Mouse (Mus musculus) neural tube, embryonic 11.5 days (tissue): ENCODE measurements around the gene Slc24a2. TPM values are rescaled to one million over a fixed set of nuclear protein-coding genes. Genes with fewer than 3 reads are reported as not detected.

Experiments
- ATAC-seq: fragments of 200-750 bp; cut with Nextera tagmentation; 2 replicates; pipeline ENCODE4 v1.8.0; 2017; ENCODE audit warnings: moderate number of reproducible peaks, mild to moderate bottlenecking, moderate TSS enrichment, moderate library complexity; ENCODE audit not compliant: insufficient read depth, low FRiP score, low TSS enrichment
- DNase-seq: peaks from one replicate; pipeline ENCODE4 v3.0.0-alpha.2; 2015; ENCODE audit warnings: low spot score
- H3K27ac ChIP-seq: fragments of 300-500 bp; sonication (generic); 2 replicates; pipeline ENCODE4 v1.5.1; 2014; ENCODE audit warnings: low read depth, mild to moderate bottlenecking, low read length
- H3K27me3 ChIP-seq: fragments of 300-500 bp; sonication (generic); 2 replicates; pipeline ENCODE4 v1.6.1; 2014; ENCODE audit warnings: mild to moderate bottlenecking, low read length, mixed read lengths; ENCODE audit not compliant: control insufficient read depth, insufficient read depth
- H3K36me3 ChIP-seq: fragments of 300-500 bp; sonication (generic); 2 replicates; pipeline ENCODE4 v1.6.1; 2014; ENCODE audit warnings: mild to moderate bottlenecking, low read length, moderate library complexity, mixed read lengths; ENCODE audit not compliant: control insufficient read depth, insufficient read depth
- H3K4me1 ChIP-seq: fragments of 300-500 bp; sonication (generic); 2 replicates; pipeline ENCODE4 v1.6.1; 2014; ENCODE audit warnings: low read length, mixed read lengths; ENCODE audit not compliant: control insufficient read depth, insufficient read depth
- H3K4me2 ChIP-seq: fragments of 300-500 bp; sonication (generic); 2 replicates; pipeline ENCODE4 v1.6.1; 2014; ENCODE audit warnings: low read depth, mild to moderate bottlenecking, moderate library complexity
- H3K4me3 ChIP-seq: fragments of 300-500 bp; sonication (generic); 2 replicates; pipeline ENCODE4 v1.5.1; 2014; ENCODE audit warnings: low read depth, low read length
- H3K9ac ChIP-seq: fragments of 300-500 bp; sonication (generic); 2 replicates; pipeline ENCODE4 v1.6.1; 2014; ENCODE audit warnings: mild to moderate bottlenecking, low read length
- H3K9me3 ChIP-seq: fragments of 300-500 bp; sonication (generic); 2 replicates; pipeline ENCODE4 v1.6.1; 2016; ENCODE audit warnings: low read length; ENCODE audit not compliant: control insufficient read depth
- WGBS: fragments of 180-500 bp; shearing (Covaris S2); extraction: QIAGEN DNeasy Blood & Tissue Kit; methylation state at CpG from one replicate; pipeline ENCODE4 v1.1.7; 2014; 5-methylcytosine and 5-hydroxymethylcytosine counted together
- polyA plus RNA-seq: library from polyadenylated mRNA; unstranded; fragments of >200 nt; fragmentation: Nextera tagmentation; extraction: Ambion mirVana; gene quantifications from 2 replicates; pipeline ENCODE4 v1.2.1, GENCODE M21; 2014

Gene Slc24a2
- polyA plus RNA-seq, 1 experiment from 2014 or later, result 0.99 TPM

DNA sequence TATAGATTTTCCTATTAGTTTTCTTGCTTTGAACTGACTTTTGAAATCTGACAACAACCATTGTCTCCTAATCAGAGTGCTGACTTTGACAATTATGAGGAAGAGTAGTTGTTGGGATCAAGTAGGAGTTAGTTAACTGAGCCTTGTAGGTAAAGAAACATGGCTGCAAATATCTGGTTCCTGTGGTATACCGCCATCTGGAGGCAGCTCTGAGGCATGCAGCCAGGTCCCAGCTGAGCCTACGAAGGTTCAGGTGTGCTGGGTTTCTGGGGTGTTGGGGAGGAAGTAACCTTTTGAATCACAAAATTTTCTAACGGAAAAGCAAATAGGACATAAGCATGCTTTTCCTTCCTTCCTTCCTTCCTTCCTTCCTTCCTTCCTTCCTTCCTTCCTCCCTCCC, 237.8 kb downstream of the Slc24a2 start:
- H3K9me3 ChIP-seq, result no peaks in the 10 kb centered on the region
- H3K27ac ChIP-seq, result no peak overlapping the region
- no peak for ATAC-seq
- no peaks in the 10 kb centered on the region for H3K4me1 ChIP-seq
- no peak overlapping the region for H3K9ac ChIP-seq
- H3K36me3 ChIP-seq, result no peaks in the 10 kb centered on the region
- no peak overlapping the region for H3K4me3 ChIP-seq
- H3K4me2 ChIP-seq, result no peak overlapping the region
- H3K27me3 ChIP-seq, result no peaks in the 10 kb centered on the region
- no peak for DNase-seq
- WGBS, result 70% methylated on average over 3 of the region's 3 CpGs

GRCm38 (mm10) chr4:86989301-86989700, 241.0 kb downstream of the Slc24a2 start:
- 66% methylated on average over 6 of the region's 6 CpGs for WGBS
- H3K36me3 ChIP-seq, result no peaks in the 10 kb centered on the region
- H3K9me3 ChIP-seq, result no peaks in the 10 kb centered on the region
- H3K27ac ChIP-seq, result 0 out of 2 replicates have a peak overlapping the region, but pooled peaks have one; percentile 27
- H3K4me2 ChIP-seq, result no peak overlapping the region
- H3K9ac ChIP-seq, result no peak overlapping the region
- H3K4me1 ChIP-seq, result no peaks in the 10 kb centered on the region
- DNase-seq (peak; percentile 31), ATAC-seq (no peak; the same call in 1 of the 2 replicates)
- no peak overlapping the region for H3K4me3 ChIP-seq
- no peaks in the 10 kb centered on the region for H3K27me3 ChIP-seq

DNA sequence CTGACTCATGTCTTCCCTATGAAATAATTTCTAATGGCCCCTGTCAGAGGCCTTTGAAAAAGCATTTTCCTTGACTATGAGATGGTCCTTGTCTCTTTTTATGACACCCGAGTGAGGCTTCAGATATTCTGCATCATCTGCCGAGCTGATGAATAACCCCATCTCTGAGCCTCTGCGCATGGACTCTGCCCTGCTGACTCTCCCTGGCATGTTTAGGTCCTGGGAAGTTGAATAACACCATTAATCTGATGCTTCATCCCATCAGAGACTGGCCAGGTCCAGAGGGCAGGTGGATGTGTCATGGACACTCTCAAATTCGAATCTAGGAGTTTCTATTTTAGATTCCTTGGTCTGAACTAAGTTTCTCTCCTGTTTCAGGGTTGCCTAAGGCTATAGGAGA, 242.4 kb downstream of the Slc24a2 start:
- 89% methylated on average over 4 of the region's 4 CpGs for WGBS
- no peaks in the 10 kb centered on the region for H3K4me1 ChIP-seq
- no peak overlapping the region for H3K9ac ChIP-seq
- H3K27me3 ChIP-seq, result no peaks in the 10 kb centered on the region
- H3K4me2 ChIP-seq, result no peak overlapping the region
- no peaks in the 10 kb centered on the region for H3K9me3 ChIP-seq
- no peak overlapping the region for H3K27ac ChIP-seq
- ATAC-seq (no peak), DNase-seq (no peak)
- H3K36me3 ChIP-seq, result no peaks in the 10 kb centered on the region
- H3K4me3 ChIP-seq, result no peak overlapping the region

GRCm38 (mm10) chr4:86977272-86977671, 253.0 kb downstream of the Slc24a2 start:
- Histone ChIP-seq H3K9ac (no peak overlapping the region), H3K4me3 (no peak overlapping the region), H3K4me1 (no peaks in the 10 kb centered on the region), H3K27ac (no peak overlapping the region), H3K4me2 (no peak overlapping the region), H3K9me3 (no peaks in the 10 kb centered on the region), H3K27me3 (no peaks in the 10 kb centered on the region), H3K36me3 (no peaks in the 10 kb centered on the region)
- WGBS, result 87% methylated on average over 5 of the region's 5 CpGs
- DNase-seq (no peak), ATAC-seq (no peak)

- no peaks in the 10 kb centered on the region for H3K36me3 ChIP-seq
- no peak overlapping the region for H3K4me3 ChIP-seq
- no peak overlapping the region for H3K27ac ChIP-seq
- peak; percentile 67 for DNase-seq
- H3K27me3 ChIP-seq, result no peaks in the 10 kb centered on the region
- no peaks in the 10 kb centered on the region for H3K9me3 ChIP-seq
- H3K4me1 ChIP-seq, result no peaks in the 10 kb centered on the region
- no peak overlapping the region for H3K4me2 ChIP-seq
- WGBS, result 40% methylated on average over 14 of the region's 14 CpGs
- no peak overlapping the region for H3K9ac ChIP-seq
- peak; percentile 63 for ATAC-seq
Measured at GRCm38 (mm10) chr4:86957576-86958411, 272.5 kb downstream of the Slc24a2 start.

DNA sequence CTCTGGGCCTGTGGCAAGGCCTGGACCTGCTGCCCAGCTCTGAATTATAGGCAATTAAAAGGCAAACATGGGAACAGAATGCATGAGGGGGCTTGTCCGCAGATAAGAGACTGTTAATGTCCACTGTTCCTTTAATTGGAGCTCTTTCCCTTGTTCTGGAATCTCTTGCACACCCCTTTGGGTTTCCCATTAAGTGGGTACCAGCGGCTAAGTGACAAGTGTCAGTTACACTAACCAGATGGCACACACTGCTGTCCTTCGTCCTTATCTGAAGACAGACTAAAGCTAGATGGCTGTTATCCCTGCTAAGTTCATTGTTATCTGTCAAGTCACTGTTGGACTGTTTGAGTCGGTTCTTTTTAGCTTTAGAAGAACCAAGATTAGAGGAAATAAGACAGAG, 274.8 kb downstream of the Slc24a2 start:
- Histone ChIP-seq H3K4me3 (no peak overlapping the region), H3K4me2 (no peak overlapping the region), H3K27me3 (no peaks in the 10 kb centered on the region), H3K36me3 (no peaks in the 10 kb centered on the region), H3K27ac (no peak overlapping the region), H3K4me1 (no peaks in the 10 kb centered on the region), H3K9ac (no peak overlapping the region), H3K9me3 (no peaks in the 10 kb centered on the region)
- ATAC-seq (no peak), DNase-seq (no peak)
- 81% methylated on average over 4 of the region's 4 CpGs for WGBS

- no peaks in the 10 kb centered on the region for H3K4me1 ChIP-seq
- 59% methylated on average over 5 of the region's 5 CpGs for WGBS
- no peaks in the 10 kb centered on the region for H3K27me3 ChIP-seq
- H3K9ac ChIP-seq, result no peak overlapping the region
- H3K4me3 ChIP-seq, result no peak overlapping the region
- H3K27ac ChIP-seq, result no peak overlapping the region
- no peak overlapping the region for H3K4me2 ChIP-seq
- ATAC-seq (no peak), DNase-seq (peak; percentile 20)
- no peaks in the 10 kb centered on the region for H3K9me3 ChIP-seq
- H3K36me3 ChIP-seq, result no peaks in the 10 kb centered on the region
Measured at GRCm38 (mm10) chr4:86953519-86953918, 276.8 kb downstream of the Slc24a2 start.

GRCm38 (mm10) chr4:86948794-86949193, 281.5 kb downstream of the Slc24a2 start:
- no peak overlapping the region for H3K4me3 ChIP-seq
- no peak overlapping the region for H3K9ac ChIP-seq
- no peak overlapping the region for H3K4me2 ChIP-seq
- H3K36me3 ChIP-seq, result no peaks in the 10 kb centered on the region
- H3K9me3 ChIP-seq, result no peaks in the 10 kb centered on the region
- WGBS, result 74% methylated on average over 1 of the region's 1 CpGs
- DNase-seq, result no peak
- H3K27me3 ChIP-seq, result no peaks in the 10 kb centered on the region
- no peak overlapping the region for H3K27ac ChIP-seq
- no peaks in the 10 kb centered on the region for H3K4me1 ChIP-seq
- ATAC-seq, result no peak

GRCm38 (mm10) chr4:86943296-86943695, 287.0 kb downstream of the Slc24a2 start:
- no peak for DNase-seq
- H3K4me1 ChIP-seq, result no peaks in the 10 kb centered on the region
- no peak overlapping the region for H3K27ac ChIP-seq
- ATAC-seq, result no peak
- no peaks in the 10 kb centered on the region for H3K27me3 ChIP-seq
- no peak overlapping the region for H3K4me2 ChIP-seq
- no peak overlapping the region for H3K4me3 ChIP-seq
- 50% methylated on average over 6 of the region's 6 CpGs for WGBS
- H3K9ac ChIP-seq, result no peak overlapping the region
- H3K9me3 ChIP-seq, result no peaks in the 10 kb centered on the region
- H3K36me3 ChIP-seq, result no peaks in the 10 kb centered on the region
